Mouse (Mus musculus) kidney, adult 8-10 months (tissue): Measurements from ENCODE around the gene Gm5930.
"Not testable (repeated sequence)": the region's sequence is repeated elsewhere in the genome, so short reads cannot be mapped to it uniquely, and the experiment has no call there.

Experiments used
- DNase-seq, 2 experiments: peaks; one replicate each; pipeline ENCODE4 v3.0.0; 2022

The Gm5930 gene

DNA sequence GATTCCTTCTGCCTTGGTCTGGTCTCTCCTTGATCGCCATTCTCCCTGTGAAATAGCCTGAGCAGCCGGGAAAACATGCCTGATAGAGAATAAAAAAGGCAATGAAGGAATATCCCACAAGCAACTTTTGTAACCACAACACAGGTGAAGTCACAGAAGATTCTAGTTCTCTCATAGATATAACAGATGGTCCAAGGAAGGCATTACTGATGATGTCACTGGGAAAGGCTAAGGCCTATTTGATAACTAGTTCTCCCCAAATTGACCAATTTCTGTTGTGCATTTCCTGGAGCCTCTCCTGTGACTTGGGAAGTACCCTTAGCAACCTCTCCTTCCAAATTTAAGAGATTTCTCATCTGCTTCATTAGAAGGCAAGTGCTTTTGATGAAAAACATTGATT lies at the start of gene Gm5930:
Gm5930 (minus strand) TSS at position 101 of the 400 bp plus-strand sequence.
- not testable (repeated sequence) for DNase-seq

DNA sequence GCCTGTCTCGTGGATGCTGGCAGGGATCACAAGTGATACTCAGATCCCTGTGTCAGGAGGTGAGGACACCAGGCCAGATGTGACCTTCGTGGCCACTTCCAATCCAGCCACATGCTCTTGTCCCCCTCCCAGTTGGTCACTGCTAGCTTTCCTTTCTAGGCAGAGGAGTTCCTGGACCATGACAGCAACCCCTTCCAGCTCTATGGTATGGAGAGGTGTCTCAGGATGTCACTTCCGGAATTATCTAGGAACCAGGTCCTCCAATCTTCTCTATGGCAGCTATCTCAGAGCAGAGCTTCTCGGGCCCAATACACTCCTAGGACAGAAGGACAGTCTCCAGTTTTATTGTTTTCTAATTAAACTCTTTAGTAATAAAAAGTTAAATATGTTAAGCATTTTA lies 45.8 kb upstream of the Gm5930 start:
- DNase-seq = not testable (repeated sequence)

DNA sequence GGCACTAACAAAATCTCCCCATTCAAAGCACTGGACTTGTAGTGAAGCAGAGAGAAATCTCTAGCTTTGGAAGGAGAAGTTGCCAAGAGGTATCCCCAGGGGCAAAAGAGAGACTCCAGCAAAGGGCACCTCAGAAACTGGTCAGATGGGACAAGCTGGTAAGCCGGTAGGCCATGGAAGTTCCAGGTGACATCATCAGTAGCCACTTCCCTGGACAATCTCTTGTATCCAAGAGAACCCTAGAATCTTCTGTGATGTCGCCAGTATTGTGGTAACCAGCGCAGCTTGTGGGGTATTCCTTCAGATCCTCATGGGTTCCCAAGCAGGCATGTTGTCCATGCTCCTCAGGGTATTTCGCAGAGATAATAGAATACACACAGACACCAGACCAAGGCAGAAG lies 26.7 kb upstream of the Gm5930 start, which contains the start of gene Gm8229:
Gm8229 (plus strand) TSS at position 301 of the 400 bp plus-strand sequence.
- not testable (repeated sequence) for DNase-seq

DNA sequence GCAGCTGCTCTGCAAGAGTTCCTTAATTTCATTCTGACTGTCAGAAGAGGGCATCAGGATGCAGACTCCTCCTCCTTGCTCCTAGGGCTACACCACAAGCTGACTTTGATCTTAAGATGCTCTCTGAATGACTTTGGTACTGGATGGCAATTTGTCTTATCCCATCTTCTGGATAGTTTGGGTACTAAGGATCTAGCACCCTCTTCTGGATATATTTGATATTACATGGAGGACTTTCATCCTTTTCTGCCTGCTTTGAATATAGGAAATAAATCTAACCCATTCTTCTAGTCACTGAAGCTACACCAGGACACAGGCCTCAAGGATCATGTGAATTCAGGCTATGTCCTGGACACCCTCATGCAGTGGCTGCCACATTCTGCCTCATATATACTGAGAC lies 23.9 kb upstream of the Gm5930 start:
- DNase-seq = not testable (repeated sequence)

DNA sequence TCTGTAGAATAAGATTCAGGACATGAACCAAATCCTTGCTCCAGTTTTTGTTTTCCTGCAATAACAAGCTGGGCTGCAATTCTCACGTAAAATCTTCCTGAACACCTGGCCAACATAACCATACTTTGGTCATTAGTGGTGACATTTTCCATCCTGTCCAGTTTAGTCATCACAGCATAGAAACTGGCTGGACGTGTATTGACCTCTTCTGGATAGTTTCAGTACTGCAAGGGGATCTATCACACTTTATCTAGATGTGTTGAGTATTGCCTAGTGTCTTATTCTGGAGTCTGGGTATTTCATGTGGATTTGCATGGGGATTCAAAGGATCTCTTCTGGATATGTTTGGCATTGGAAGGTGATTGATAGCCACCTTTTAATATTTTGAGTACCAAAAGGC lies 23.0 kb upstream of the Gm5930 start:
- not testable (repeated sequence) for DNase-seq

DNA sequence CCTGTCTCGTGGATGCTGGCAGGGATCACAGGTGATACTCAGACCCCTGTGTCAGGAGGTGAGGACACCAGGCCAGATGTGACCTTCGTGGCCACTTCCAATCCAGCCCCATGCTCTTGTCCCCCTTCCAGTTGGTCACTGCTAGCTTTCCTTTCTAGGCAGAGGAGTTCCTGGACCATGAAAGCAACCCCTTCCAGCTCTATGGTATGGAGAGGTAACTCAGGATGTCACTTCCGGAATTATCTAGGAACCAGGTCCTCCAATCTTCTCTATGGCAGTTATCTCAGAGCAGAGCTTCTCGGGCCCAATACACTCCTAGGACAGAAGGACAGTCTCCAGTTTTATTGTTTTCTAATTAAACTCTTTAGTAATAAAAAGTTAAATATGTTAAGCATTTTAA lies 26.3 kb downstream of the Gm5930 start:
- DNase-seq = not testable (repeated sequence)

DNA sequence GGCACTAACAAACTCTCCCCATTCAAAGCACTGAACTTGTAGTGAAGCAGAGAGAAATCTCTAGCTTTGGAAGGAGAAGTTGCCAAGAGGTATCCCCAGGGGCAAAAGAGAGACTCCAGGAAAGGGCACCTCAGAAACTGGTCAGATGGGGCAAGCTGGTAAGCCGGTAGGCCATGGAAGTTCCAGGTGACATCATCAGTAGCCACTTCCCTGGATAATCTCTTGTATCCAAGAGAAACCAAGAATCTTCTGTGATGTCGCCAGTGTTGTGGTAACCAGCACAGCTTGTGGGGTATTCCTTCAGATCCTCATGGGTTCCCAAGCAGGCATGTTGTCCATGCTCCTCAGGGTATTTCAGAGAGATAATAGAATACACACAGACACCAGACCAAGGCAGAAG lies 53.1 kb downstream of the Gm5930 start, which contains the start of gene Gm8220:
Gm8220 (plus strand) TSS at position 301 of the 400 bp plus-strand sequence.
- not testable (repeated sequence) for DNase-seq
